ENCODE assay signal across 9 mouse cellular contexts in genomic region chr5:113724446-113724845, GRCm38 (mm10). TPM values are rescaled to one million over a fixed set of nuclear protein-coding genes. Genes with fewer than 3 reads are reported as not detected.
DNase-seq lines count a peak whose midpoint lies in the region; ATAC-seq and TF ChIP-seq lines count a peak whose summit lies in the region.
"Had no signal": no experiment of that assay in that cellular context is flagged by ENCODE, and none has a peak within 500 bp of the region (broad histone marks: within the 10 kb centered on the region; RNA-seq: fewer than 3 reads in every experiment).

1700069L16Rik (minus strand) TSS chr5:113724772.

- no peak within 1 kb of the TSS for H3K9ac ChIP-seq in hindbrain, embryonic 13.5 days
- H3K9ac ChIP-seq: limb, embryonic 12.5 days had no signal

- no peaks in the 10 kb centered on the region for H3K27me3 ChIP-seq in cerebellum, adult 2 months (ENCODE audit: control insufficient read depth, insufficient read depth, low read length)
- peaks cover 8% of the 10 kb centered on the region for H3K27me3 ChIP-seq in hindbrain, embryonic 13.5 days

- H3K9me3 ChIP-seq in hindbrain, embryonic 13.5 days = no peaks in the 10 kb centered on the region
- H3K9me3 ChIP-seq: limb, embryonic 12.5 days had no signal

- peak; percentile 74; the same call in 1 of the 2 replicates for ATAC-seq in frontal cortex, adult (ENCODE audit: low TSS enrichment)
- ATAC-seq in hindbrain, embryonic 13.5 days (ENCODE audit: low FRiP score) = peak; percentile 69

- TF ChIP-seq POLR2A in cerebellum, adult 2 months (IDR thresholded peaks at IDR 0.05; ENCODE audit: borderline replicate concordance, insufficient read depth, low read length) = 0 out of 2 replicates have a peak, but pooled peaks have one; percentile 12

- 2% methylated on average over 15 of the region's 15 CpGs for WGBS in cerebellum, adult 2 months
- WGBS in hindbrain, embryonic 13.5 days = 8% methylated on average over 15 of the region's 15 CpGs

- H3K36me3 ChIP-seq in hindbrain, embryonic 13.5 days = no peaks in the 10 kb centered on the region
- H3K36me3 ChIP-seq: limb, embryonic 12.5 days had no signal

- peak within 1 kb of the TSS; percentile 98 for H3K27ac ChIP-seq in cerebellum, adult 2 months (ENCODE audit: insufficient read depth, low read length)
- no peak within 1 kb of the TSS for H3K27ac ChIP-seq in hindbrain, embryonic 13.5 days
- H3K27ac ChIP-seq: limb, embryonic 12.5 days had no signal

- TF ChIP-seq CTCF in cerebellum, adult 2 months (IDR thresholded peaks at IDR 0.05; ENCODE audit: borderline replicate concordance, insufficient read depth, low read depth, low read length) = peak; percentile 92

- peak; percentile 55 for DNase-seq in Muller cell, postnatal 12 days (ENCODE audit: inconsistent ontology term)
- DNase-seq in cerebellum, adult 2 months = peak; percentile 95 to 97
- DNase-seq in layer of hippocampus, postnatal 10 days (ENCODE audit: low spot score in 2 of 2) = peak; percentile 92
- peak; percentile 70 to 83 for DNase-seq in lung, postnatal 4 days
- peak; percentile 87 to 93 for DNase-seq in right cerebral cortex, postnatal 10 days (ENCODE audit: low spot score in 2 of 2)
- DNase-seq in urinary bladder, postnatal 25 days (ENCODE audit: low spot score) = peak; percentile 82

- no peak within 1 kb of the TSS for H3K4me3 ChIP-seq in cerebellum, adult 2 months (replicated peaks; ENCODE audit: insufficient read depth, low read depth, low read length)
- H3K4me3 ChIP-seq in hindbrain, embryonic 13.5 days = no peak within 1 kb of the TSS
- H3K4me3 ChIP-seq: limb, embryonic 12.5 days had no signal

- peaks cover 51% of the 10 kb centered on the region for H3K4me1 ChIP-seq in cerebellum, adult 2 months (ENCODE audit: control insufficient read depth, insufficient read depth, low read length)
- H3K4me1 ChIP-seq in hindbrain, embryonic 13.5 days (replicated peaks) = peaks cover 14% of the 10 kb centered on the region

- no peak within 1 kb of the TSS for H3K4me2 ChIP-seq in hindbrain, embryonic 13.5 days
- H3K4me2 ChIP-seq: limb, embryonic 12.5 days had no signal

RNA-seq across cellular contexts. Expression of gene 1700069L16Rik, which starts in this region (rescaled TPM):
- 0.29 and 0.39 TPM in 2 replicates for polyA plus RNA-seq in cerebellum, adult 2 months (2012; rRNA removed)
- not detected in 2 replicates for polyA plus RNA-seq in hindbrain, embryonic 13.5 days (2015; fragmentation: Nextera tagmentation; extraction: Ambion mirVana)
- not detected for total RNA-seq in layer of hippocampus, postnatal 10 days (2021)
- polyA plus RNA-seq: limb, embryonic 12.5 days had no signal

Comparison
In these comparisons a context has a peak if more than half of its experiments do, and no peak if none do; other contexts are left out.
1. Peak in DNase-seq and H3K27ac ChIP-seq in cerebellum, adult 2 months; RNA of the gene not detected or under 1 TPM.
2. Peak in ATAC-seq in hindbrain, embryonic 13.5 days; RNA of the gene not detected or under 1 TPM.
3. Peak in DNase-seq in layer of hippocampus, postnatal 10 days; RNA of the gene not detected or under 1 TPM.